9 mouse cellular contexts compared by ENCODE assay signal in genomic region chr17:23187680-23188079, GRCm38 (mm10). TPM values are rescaled to one million over a fixed set of nuclear protein-coding genes. Genes with fewer than 3 reads are reported as not detected.
DNase-seq lines count a peak whose midpoint lies in the region; ATAC-seq and TF ChIP-seq lines count a peak whose summit lies in the region.
"Had no signal": no experiment of that assay in that cellular context is flagged by ENCODE, and none has a peak within 500 bp of the region (broad histone marks: within the 10 kb centered on the region; RNA-seq: fewer than 3 reads in every experiment).

No protein-coding gene starts in this region.

- peak; percentile 8; the same call in 1 of the 2 replicates for TF ChIP-seq CTCF in hindbrain, postnatal 0 days (IDR thresholded peaks at IDR 0.05; ENCODE audit: low read depth)
- TF ChIP-seq CTCF in thymus, adult 2 months (IDR thresholded peaks at IDR 0.05; ENCODE audit: borderline replicate concordance, control insufficient read depth, extremely low read depth, insufficient read depth, low read length, poor library complexity): no peak

- H3K36me3 ChIP-seq in hindbrain, postnatal 0 days (ENCODE audit: insufficient read depth, low read length): peaks cover 13% of the 10 kb centered on the region; the same call in 1 of the 2 replicates
- peaks cover 32% of the 10 kb centered on the region for H3K36me3 ChIP-seq in hindbrain, embryonic 14.5 days (replicated peaks; ENCODE audit: control insufficient read depth, insufficient read depth)
- H3K36me3 ChIP-seq in thymus, adult 2 months (ENCODE audit: control insufficient read depth, insufficient read depth, low read length): no peaks in the 10 kb centered on the region

- no peak for ATAC-seq in hindbrain, postnatal 0 days
- ATAC-seq in hindbrain, embryonic 14.5 days (ENCODE audit: low FRiP score): no peak

- no peak for DNase-seq in hindbrain, postnatal 0 days (ENCODE audit: low spot score)
- no peak for DNase-seq in hindbrain, embryonic 14.5 days (ENCODE audit: low spot score)
- DNase-seq in adrenal gland, adult 2 months: peak; percentile 68
- peak; percentile 54 for DNase-seq in kidney, adult 9 months
- DNase-seq in lung, postnatal 25 days (ENCODE audit: low spot score): peak; percentile 25
- no peak for DNase-seq in frontal cortex, postnatal 25 days (ENCODE audit: low spot score in 2 of 2)
- DNase-seq in spleen, postnatal 14 days (ENCODE audit: low spot score in 2 of 2): no peak
- DNase-seq in thymus, adult 2 months: no peak

- no peak for TF ChIP-seq POLR2A in thymus, adult 2 months (IDR thresholded peaks at IDR 0.05; ENCODE audit: control insufficient read depth, extremely low read depth, insufficient read depth, low read length, poor library complexity)

- no peak overlapping the region for H3K27ac ChIP-seq in hindbrain, postnatal 0 days
- H3K27ac ChIP-seq in hindbrain, embryonic 14.5 days: no peak overlapping the region
- no peak overlapping the region for H3K27ac ChIP-seq in thymus, adult 2 months (ENCODE audit: control insufficient read depth, insufficient read depth, low read length)
- H3K27ac ChIP-seq: midbrain, embryonic 12.5 days had no signal

- no peak overlapping the region for H3K4me3 ChIP-seq in hindbrain, postnatal 0 days (ENCODE audit: low read length)
- no peak overlapping the region for H3K4me3 ChIP-seq in hindbrain, embryonic 14.5 days (replicated peaks; ENCODE audit: low read length)
- no peak overlapping the region for H3K4me3 ChIP-seq in thymus, adult 2 months (ENCODE audit: control insufficient read depth, insufficient read depth, low read length)
- H3K4me3 ChIP-seq: midbrain, embryonic 12.5 days had no signal

- no peak overlapping the region for H3K4me2 ChIP-seq in hindbrain, postnatal 0 days (ENCODE audit: low read depth, low read length)
- no peak overlapping the region for H3K4me2 ChIP-seq in hindbrain, embryonic 14.5 days (replicated peaks)
- H3K4me2 ChIP-seq: midbrain, embryonic 12.5 days had no signal

- H3K4me1 ChIP-seq in hindbrain, postnatal 0 days (ENCODE audit: insufficient read depth, low read length): peaks cover 3% of the 10 kb centered on the region
- 0 out of 2 replicates have a peak, but pooled peaks cover 12% of the 10 kb centered on the region for H3K4me1 ChIP-seq in hindbrain, embryonic 14.5 days (replicated peaks; ENCODE audit: control insufficient read depth, insufficient read depth, low read length)
- no peaks in the 10 kb centered on the region for H3K4me1 ChIP-seq in thymus, adult 2 months (replicated peaks; ENCODE audit: control insufficient read depth, insufficient read depth, low read length)

- H3K9me3 ChIP-seq in hindbrain, postnatal 0 days (ENCODE audit: low read length): no peaks in the 10 kb centered on the region
- no peaks in the 10 kb centered on the region for H3K9me3 ChIP-seq in hindbrain, embryonic 14.5 days (ENCODE audit: control insufficient read depth, low read length)
- H3K9me3 ChIP-seq: midbrain, embryonic 12.5 days had no signal

- H3K27me3 ChIP-seq in hindbrain, postnatal 0 days (ENCODE audit: insufficient read depth, low read length): no peaks in the 10 kb centered on the region
- no peaks in the 10 kb centered on the region for H3K27me3 ChIP-seq in hindbrain, embryonic 14.5 days (ENCODE audit: control insufficient read depth, insufficient read depth, low read length)
- H3K27me3 ChIP-seq in thymus, adult 2 months (ENCODE audit: control insufficient read depth, insufficient read depth, low read length): no peaks in the 10 kb centered on the region
- H3K27me3 ChIP-seq: midbrain, embryonic 12.5 days had no signal

- 71% methylated on average over 2 of the region's 2 CpGs for WGBS in hindbrain, postnatal 0 days
- 79% methylated on average over 2 of the region's 2 CpGs for WGBS in hindbrain, embryonic 14.5 days
- WGBS in thymus, adult 2 months: 93% methylated on average over 2 of the region's 2 CpGs

- no peak overlapping the region for H3K9ac ChIP-seq in hindbrain, postnatal 0 days (replicated peaks; ENCODE audit: low read length)
- H3K9ac ChIP-seq in hindbrain, embryonic 14.5 days: no peak overlapping the region
- H3K9ac ChIP-seq: midbrain, embryonic 12.5 days had no signal

RNA-seq across cellular contexts. Expression of gene Zfp40, which starts 5.4 kb away (rescaled TPM):
- total RNA-seq in hindbrain, postnatal 0 days (2014; rRNA removed): 12.2 and 23.3 TPM in 2 replicates
- 15.3 and 19.2 TPM in 2 replicates for polyA plus RNA-seq in hindbrain, postnatal 0 days (2015; fragmentation: Nextera tagmentation; extraction: Ambion mirVana)
- 28.0 and 36.0 TPM in 2 replicates for polyA plus RNA-seq in hindbrain, embryonic 14.5 days (2014; fragmentation: Nextera tagmentation; extraction: Ambion mirVana)
- total RNA-seq in adrenal gland, adult 2 months (2021): 1 to 10 TPM; 6.3 to 7.6 TPM
- polyA plus RNA-seq in adrenal gland, adult 2 months (2012; rRNA removed): 0.22 and 0.49 TPM in 2 replicates
- 1.5 and 2.1 TPM in 2 replicates for polyA plus RNA-seq in thymus, adult 2 months (2012; rRNA removed)

Comparison
In these comparisons a context has a peak if more than half of its experiments do, and no peak if none do; other contexts are left out.
1. DNase-seq: peak in adrenal gland, adult 2 months (single experiment), kidney, adult 9 months (single experiment) and lung, postnatal 25 days (single experiment); none in hindbrain, postnatal 0 days (single experiment), hindbrain, embryonic 14.5 days (single experiment), frontal cortex, postnatal 25 days (0 of 2), spleen, postnatal 14 days (0 of 2) and thymus, adult 2 months (single experiment).